ENCODE assay signal across 21 mouse cellular contexts in the genomic region with DNA sequence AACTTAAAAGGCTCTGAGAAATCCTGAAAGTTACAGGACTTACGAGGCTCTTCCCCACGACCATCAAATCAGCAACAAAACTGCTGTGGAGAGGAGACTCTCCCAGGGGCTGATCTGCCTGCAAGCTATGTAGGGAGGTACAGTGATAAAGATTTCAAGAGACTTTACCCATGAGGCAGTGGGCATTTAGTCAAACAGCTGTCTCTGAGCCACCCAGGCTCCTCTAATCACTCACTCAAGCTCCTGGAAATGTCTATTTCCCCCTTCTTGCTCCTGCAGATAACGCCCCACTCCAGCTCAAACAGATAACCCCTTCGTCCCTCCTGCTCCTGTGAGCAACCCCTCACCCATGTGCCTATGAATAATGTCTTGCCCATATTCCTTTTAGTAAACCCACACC.
A peak's percentile ranks its signal among the peaks of the same experiment; 100 is the strongest.
DNase-seq lines count a peak whose midpoint lies in the region; ATAC-seq and TF ChIP-seq lines count a peak whose summit lies in the region.
"Had no signal": no experiment of that assay in that cellular context is flagged by ENCODE, and none has a peak within 500 bp of the region (broad histone marks: within the 10 kb centered on the region; RNA-seq: fewer than 3 reads in every experiment).

No protein-coding gene starts in this region.

- 49% methylated on average over 4 of the region's 4 CpGs for WGBS in liver, postnatal 0 days (ENCODE audit: insufficient replicate concordance)
- 38% methylated on average over 4 of the region's 4 CpGs for WGBS in liver, embryonic 11.5 days
- WGBS in liver, embryonic 15.5 days (ENCODE audit: insufficient replicate concordance) = 18% methylated on average over 4 of the region's 4 CpGs
- WGBS in hindbrain, embryonic 13.5 days = 90% methylated on average over 4 of the region's 4 CpGs
- WGBS in hindbrain, embryonic 11.5 days = 94% methylated on average over 4 of the region's 4 CpGs

- H3K9ac ChIP-seq in liver, postnatal 0 days (replicated peaks) = no peak overlapping the region
- H3K9ac ChIP-seq in liver, embryonic 11.5 days (ENCODE audit: low read depth, low read length) = no peak overlapping the region
- no peak overlapping the region for H3K9ac ChIP-seq in liver, embryonic 15.5 days
- H3K9ac ChIP-seq in hindbrain, embryonic 13.5 days = no peak overlapping the region
- no peak overlapping the region for H3K9ac ChIP-seq in hindbrain, embryonic 11.5 days (ENCODE audit: low read depth, low read length)
- H3K9ac ChIP-seq: forebrain, embryonic 13.5 days; forebrain, postnatal 0 days; heart, embryonic 15.5 days had no signal

- H3K27me3 ChIP-seq in liver, postnatal 0 days (ENCODE audit: insufficient read depth, low read length) = no peaks in the 10 kb centered on the region
- H3K27me3 ChIP-seq in liver, embryonic 11.5 days (replicated peaks; ENCODE audit: control insufficient read depth, insufficient read depth, low read length) = no peaks in the 10 kb centered on the region
- H3K27me3 ChIP-seq in liver, embryonic 15.5 days = no peaks in the 10 kb centered on the region
- no peaks in the 10 kb centered on the region for H3K27me3 ChIP-seq in hindbrain, embryonic 13.5 days
- no peaks in the 10 kb centered on the region for H3K27me3 ChIP-seq in hindbrain, embryonic 11.5 days (ENCODE audit: control insufficient read depth, insufficient read depth, low read length)
- H3K27me3 ChIP-seq: forebrain, embryonic 13.5 days; heart, embryonic 15.5 days had no signal

- no peaks in the 10 kb centered on the region for H3K36me3 ChIP-seq in liver, postnatal 0 days (replicated peaks; ENCODE audit: insufficient read depth, low read length)
- no peaks in the 10 kb centered on the region for H3K36me3 ChIP-seq in liver, embryonic 11.5 days (ENCODE audit: control insufficient read depth, insufficient read depth, low read length)
- H3K36me3 ChIP-seq in liver, embryonic 15.5 days (replicated peaks) = no peaks in the 10 kb centered on the region
- H3K36me3 ChIP-seq in hindbrain, embryonic 13.5 days = no peaks in the 10 kb centered on the region
- no peaks in the 10 kb centered on the region for H3K36me3 ChIP-seq in hindbrain, embryonic 11.5 days (ENCODE audit: control insufficient read depth, insufficient read depth, low read length)
- H3K36me3 ChIP-seq: embryonic facial prominence, embryonic 10.5 days; heart, embryonic 15.5 days; hindbrain, embryonic 10.5 days had no signal

- H3K4me3 ChIP-seq in liver, postnatal 0 days (ENCODE audit: low read depth, low read length) = no peak overlapping the region
- no peak overlapping the region for H3K4me3 ChIP-seq in liver, embryonic 11.5 days (ENCODE audit: low read depth, low read length)
- no peak overlapping the region for H3K4me3 ChIP-seq in liver, embryonic 15.5 days (replicated peaks)
- H3K4me3 ChIP-seq in hindbrain, embryonic 13.5 days = no peak overlapping the region
- no peak overlapping the region for H3K4me3 ChIP-seq in hindbrain, embryonic 11.5 days (ENCODE audit: low read depth, low read length)
- H3K4me3 ChIP-seq: embryonic facial prominence, embryonic 10.5 days; forebrain, embryonic 13.5 days; heart, embryonic 15.5 days; hindbrain, embryonic 10.5 days had no signal

- TF ChIP-seq EP300 in liver, postnatal 0 days (IDR thresholded peaks at IDR 0.05; ENCODE audit: low read depth) = no peak

- peak; percentile 15 for DNase-seq in liver
- DNase-seq in liver, postnatal 0 days = no peak
- no peak for DNase-seq in liver, embryonic 11.5 days (ENCODE audit: low spot score)
- DNase-seq in hindbrain, embryonic 11.5 days (ENCODE audit: low spot score) = no peak
- no peak for DNase-seq in cerebellum, adult 8-10 months
- DNase-seq: adrenal gland, adult 8-10 months; adrenal gland, postnatal 36 days; cerebellum, adult 11-12 months; cerebellum, postnatal 10 days; forebrain, postnatal 0 days; heart, adult 18-20 months; heart, postnatal 14 days had no signal

- no peaks in the 10 kb centered on the region for H3K4me1 ChIP-seq in liver, postnatal 0 days (ENCODE audit: insufficient read depth)
- H3K4me1 ChIP-seq in liver, embryonic 11.5 days (replicated peaks; ENCODE audit: control insufficient read depth, insufficient read depth, low read length) = 0 out of 2 replicates have a peak, but pooled peaks cover 8% of the 10 kb centered on the region
- no peaks in the 10 kb centered on the region for H3K4me1 ChIP-seq in liver, embryonic 15.5 days (replicated peaks)
- no peaks in the 10 kb centered on the region for H3K4me1 ChIP-seq in hindbrain, embryonic 13.5 days (replicated peaks)
- H3K4me1 ChIP-seq in hindbrain, embryonic 11.5 days (replicated peaks; ENCODE audit: control insufficient read depth, insufficient read depth, low read length) = no peaks in the 10 kb centered on the region
- H3K4me1 ChIP-seq: forebrain, embryonic 13.5 days; heart, embryonic 15.5 days; hindbrain, embryonic 10.5 days had no signal

- H3K27ac ChIP-seq in liver, postnatal 0 days (ENCODE audit: low read depth) = no peak overlapping the region
- no peak overlapping the region for H3K27ac ChIP-seq in liver, embryonic 11.5 days (ENCODE audit: low read depth, low read length)
- H3K27ac ChIP-seq in liver, embryonic 15.5 days (replicated peaks) = no peak overlapping the region
- no peak overlapping the region for H3K27ac ChIP-seq in hindbrain, embryonic 13.5 days
- no peak overlapping the region for H3K27ac ChIP-seq in hindbrain, embryonic 11.5 days (ENCODE audit: low read depth, low read length)
- H3K27ac ChIP-seq: embryonic facial prominence, embryonic 10.5 days; forebrain, embryonic 13.5 days; heart, embryonic 15.5 days; hindbrain, embryonic 10.5 days had no signal

- no peak for TF ChIP-seq CTCF in liver, postnatal 0 days (IDR thresholded peaks at IDR 0.05; ENCODE audit: low read depth)

- no peaks in the 10 kb centered on the region for H3K9me3 ChIP-seq in liver, postnatal 0 days (ENCODE audit: low read length)
- H3K9me3 ChIP-seq in liver, embryonic 11.5 days (ENCODE audit: control insufficient read depth, low read length) = no peaks in the 10 kb centered on the region
- H3K9me3 ChIP-seq in liver, embryonic 15.5 days (replicated peaks) = no peaks in the 10 kb centered on the region
- no peaks in the 10 kb centered on the region for H3K9me3 ChIP-seq in hindbrain, embryonic 13.5 days
- no peaks in the 10 kb centered on the region for H3K9me3 ChIP-seq in hindbrain, embryonic 11.5 days (ENCODE audit: control insufficient read depth, low read length)
- H3K9me3 ChIP-seq: embryonic facial prominence, embryonic 10.5 days; forebrain, embryonic 13.5 days; heart, embryonic 15.5 days; hindbrain, embryonic 10.5 days had no signal

- no peak for ATAC-seq in liver, postnatal 0 days
- peak; percentile 95 for ATAC-seq in liver, embryonic 11.5 days (replicated peaks; ENCODE audit: low FRiP score)
- ATAC-seq in liver, embryonic 15.5 days (ENCODE audit: insufficient read depth) = peak; percentile 60
- no peak for ATAC-seq in hindbrain, embryonic 13.5 days (ENCODE audit: low FRiP score)
- ATAC-seq in hindbrain, embryonic 11.5 days (ENCODE audit: low FRiP score) = no peak
- ATAC-seq: forebrain, embryonic 13.5 days; forebrain, postnatal 0 days; hindbrain, embryonic 16.5 days; inflammation-experienced regulatory T-cells, adult 6 months had no signal

- no peak overlapping the region for H3K4me2 ChIP-seq in liver, postnatal 0 days (ENCODE audit: low read depth, low read length)
- H3K4me2 ChIP-seq in liver, embryonic 11.5 days = no peak overlapping the region
- no peak overlapping the region for H3K4me2 ChIP-seq in liver, embryonic 15.5 days
- no peak overlapping the region for H3K4me2 ChIP-seq in hindbrain, embryonic 13.5 days
- H3K4me2 ChIP-seq in hindbrain, embryonic 11.5 days (replicated peaks; ENCODE audit: low read depth, low read length) = no peak overlapping the region
- H3K4me2 ChIP-seq: forebrain, embryonic 13.5 days; heart, embryonic 11.5 days; heart, embryonic 15.5 days had no signal

Comparison
In these comparisons a context has a peak if more than half of its experiments do, and no peak if none do; other contexts are left out.
1. ATAC-seq: peak in liver, embryonic 11.5 days (single experiment) and liver, embryonic 15.5 days (single experiment); none in liver, postnatal 0 days (single experiment), hindbrain, embryonic 13.5 days (single experiment) and hindbrain, embryonic 11.5 days (single experiment).